Mouse (Mus musculus): ENCODE measurements at regions not wholly inside any gene's neighbourhood (a gene's known extent, or its start where the extent isn't known, plus 50 kb on each side); places are given as distances from the start of the nearest gene placed in this dataset.

GRCm38 (mm10) chr9:46816126-46816525 lies 182.4 kb upstream of the Gm4791 start:
- no peak for TF ChIP-seq CTCF (IDR thresholded peaks at IDR 0.05)
- TF ChIP-seq POLR2A (IDR thresholded peaks at IDR 0.05; ENCODE audit: insufficient read depth, low read depth, low read length): no peak
- no peak for TF ChIP-seq EP300 (IDR thresholded peaks at IDR 0.05; ENCODE audit: insufficient read depth, low read depth, low read length)
